Mouse (Mus musculus): Measurements from ENCODE around the gene Fras1. TPM values are rescaled to one million over a fixed set of nuclear protein-coding genes. Genes with fewer than 3 reads are reported as not detected.

Fras1 gene
- polyA plus RNA-seq, 1 experiment from 2014 or later: 3.4 TPM

GRCm38 (mm10) chr5:96603974-96604769 is 230.4 kb downstream of the Fras1 start:
- WGBS: 78% methylated on average over 7 of the region's 7 CpGs
- Histone ChIP-seq H3K9ac (ENCODE audit: low read length) (no peak overlapping the region), H3K4me1 (replicated peaks; ENCODE audit: control insufficient read depth, insufficient read depth) (no peaks in the 10 kb centered on the region), H3K27ac (replicated peaks) (no peak overlapping the region), H3K4me3 (ENCODE audit: low read depth, low read length) (no peak overlapping the region), H3K4me2 (replicated peaks; ENCODE audit: low read depth) (no peak overlapping the region), H3K9me3 (ENCODE audit: control insufficient read depth, low read length) (no peaks in the 10 kb centered on the region), H3K27me3 (ENCODE audit: control insufficient read depth, insufficient read depth, low read length) (no peaks in the 10 kb centered on the region), H3K36me3 (ENCODE audit: control insufficient read depth, insufficient read depth, low read length) (no peaks in the 10 kb centered on the region)
- TF ChIP-seq EP300 (optimal IDR thresholded peaks at IDR 0.05) (no peak), CTCF (IDR thresholded peaks at IDR 0.05; ENCODE audit: low read depth) (no peak)
- no peak for DNase-seq (ENCODE audit: low spot score)
- ATAC-seq (ENCODE audit: low FRiP score, low TSS enrichment): no peak

- Histone ChIP-seq H3K4me2 (replicated peaks; ENCODE audit: low read depth) (no peak overlapping the region), H3K27me3 (ENCODE audit: control insufficient read depth, insufficient read depth, low read length) (no peaks in the 10 kb centered on the region), H3K4me3 (ENCODE audit: low read depth, low read length) (no peak overlapping the region), H3K4me1 (replicated peaks; ENCODE audit: control insufficient read depth, insufficient read depth) (no peaks in the 10 kb centered on the region), H3K36me3 (ENCODE audit: control insufficient read depth, insufficient read depth, low read length) (no peaks in the 10 kb centered on the region), H3K27ac (replicated peaks) (no peak overlapping the region), H3K9ac (ENCODE audit: low read length) (no peak overlapping the region), H3K9me3 (ENCODE audit: control insufficient read depth, low read length) (no peaks in the 10 kb centered on the region)
- no peak for DNase-seq (ENCODE audit: low spot score)
- WGBS: 80% methylated on average over 5 of the region's 5 CpGs
- ATAC-seq (ENCODE audit: low FRiP score, low TSS enrichment): no peak
- no peak for TF ChIP-seq CTCF (IDR thresholded peaks at IDR 0.05; ENCODE audit: low read depth)
- no peak for TF ChIP-seq EP300 (optimal IDR thresholded peaks at IDR 0.05)
These were observed 234.3 kb downstream of the Fras1 start for GRCm38 (mm10) chr5:96608036-96608435.

- no peak overlapping the region for H3K9ac ChIP-seq (ENCODE audit: low read length)
- no peaks in the 10 kb centered on the region for H3K36me3 ChIP-seq (ENCODE audit: control insufficient read depth, insufficient read depth, low read length)
- no peaks in the 10 kb centered on the region for H3K27me3 ChIP-seq (ENCODE audit: control insufficient read depth, insufficient read depth, low read length)
- no peaks in the 10 kb centered on the region for H3K9me3 ChIP-seq (ENCODE audit: control insufficient read depth, low read length)
- H3K4me2 ChIP-seq (replicated peaks; ENCODE audit: low read depth): no peak overlapping the region
- no peak for TF ChIP-seq EP300 (optimal IDR thresholded peaks at IDR 0.05)
- H3K4me1 ChIP-seq (replicated peaks; ENCODE audit: control insufficient read depth, insufficient read depth): no peaks in the 10 kb centered on the region
- H3K4me3 ChIP-seq (ENCODE audit: low read depth, low read length): no peak overlapping the region
- H3K27ac ChIP-seq (replicated peaks): no peak overlapping the region
- DNase-seq (ENCODE audit: low spot score) (no peak), ATAC-seq (ENCODE audit: low FRiP score, low TSS enrichment) (no peak)
- WGBS: 51% methylated on average over 3 of the region's 3 CpGs
These were observed 235.0 kb downstream of the Fras1 start for GRCm38 (mm10) chr5:96608581-96609280.

GRCm38 (mm10) chr5:96612077-96612476 is 238.3 kb downstream of the Fras1 start:
- ATAC-seq (ENCODE audit: low FRiP score, low TSS enrichment): peak; percentile 63; the same call in 1 of the 2 replicates
- Histone ChIP-seq H3K9ac (ENCODE audit: low read length) (no peak overlapping the region), H3K27me3 (ENCODE audit: control insufficient read depth, insufficient read depth, low read length) (no peaks in the 10 kb centered on the region), H3K27ac (replicated peaks) (0 out of 2 replicates have a peak overlapping the region, but pooled peaks have one; percentile 8), H3K4me1 (replicated peaks; ENCODE audit: control insufficient read depth, insufficient read depth) (no peaks in the 10 kb centered on the region), H3K36me3 (ENCODE audit: control insufficient read depth, insufficient read depth, low read length) (no peaks in the 10 kb centered on the region), H3K9me3 (ENCODE audit: control insufficient read depth, low read length) (no peaks in the 10 kb centered on the region), H3K4me3 (ENCODE audit: low read depth, low read length) (no peak overlapping the region), H3K4me2 (replicated peaks; ENCODE audit: low read depth) (no peak overlapping the region)
- no peak for DNase-seq (ENCODE audit: low spot score)
- 70% methylated on average over 10 of the region's 10 CpGs for WGBS
- TF ChIP-seq EP300 (optimal IDR thresholded peaks at IDR 0.05) (no peak), CTCF (IDR thresholded peaks at IDR 0.05; ENCODE audit: low read depth) (no peak)

- ATAC-seq (ENCODE audit: low FRiP score, low TSS enrichment) (peak; percentile 53; the same call in 1 of the 2 replicates), DNase-seq (ENCODE audit: low spot score) (peak; percentile 41)
- no peaks in the 10 kb centered on the region for H3K9me3 ChIP-seq (ENCODE audit: control insufficient read depth, low read length)
- H3K4me1 ChIP-seq (replicated peaks; ENCODE audit: control insufficient read depth, insufficient read depth): no peaks in the 10 kb centered on the region
- H3K4me3 ChIP-seq (ENCODE audit: low read depth, low read length): no peak overlapping the region
- no peak overlapping the region for H3K4me2 ChIP-seq (replicated peaks; ENCODE audit: low read depth)
- TF ChIP-seq CTCF (IDR thresholded peaks at IDR 0.05; ENCODE audit: low read depth) (no peak), EP300 (optimal IDR thresholded peaks at IDR 0.05) (no peak)
- H3K9ac ChIP-seq (ENCODE audit: low read length): no peak overlapping the region
- H3K36me3 ChIP-seq (ENCODE audit: control insufficient read depth, insufficient read depth, low read length): no peaks in the 10 kb centered on the region
- WGBS: 32% methylated on average over 6 of the region's 6 CpGs
- peak overlapping the region; percentile 10; the same call in 1 of the 2 replicates for H3K27ac ChIP-seq (replicated peaks)
- H3K27me3 ChIP-seq (ENCODE audit: control insufficient read depth, insufficient read depth, low read length): no peaks in the 10 kb centered on the region
These were observed 243.3 kb downstream of the Fras1 start for GRCm38 (mm10) chr5:96616954-96617646.

All from stomach, postnatal 0 days (tissue).